Mouse (Mus musculus) retina, postnatal 7 days (tissue): ENCODE data around the gene Lefty2.
"Not testable (repeated sequence)": the region's sequence is repeated elsewhere in the genome, so short reads cannot be mapped to it uniquely, and the experiment has no call there.

Experiments used
- DNase-seq: peaks from one replicate; pipeline ENCODE4 v3.0.0-alpha.2; 2012; ENCODE audit warnings: low read depth, low spot score

Gene Lefty2

GRCm38 (mm10) chr1:180894088-180894987 is 1.4 kb downstream of the Lefty2 start:
- not testable (repeated sequence) for DNase-seq

- peak; percentile 46 for DNase-seq
Measured at GRCm38 (mm10) chr1:180901107-180901506, 8.2 kb downstream of the Lefty2 start.

- DNase-seq, result no peak
Measured at GRCm38 (mm10) chr1:180902915-180903314, 10.0 kb downstream of the Lefty2 start.

DNA sequence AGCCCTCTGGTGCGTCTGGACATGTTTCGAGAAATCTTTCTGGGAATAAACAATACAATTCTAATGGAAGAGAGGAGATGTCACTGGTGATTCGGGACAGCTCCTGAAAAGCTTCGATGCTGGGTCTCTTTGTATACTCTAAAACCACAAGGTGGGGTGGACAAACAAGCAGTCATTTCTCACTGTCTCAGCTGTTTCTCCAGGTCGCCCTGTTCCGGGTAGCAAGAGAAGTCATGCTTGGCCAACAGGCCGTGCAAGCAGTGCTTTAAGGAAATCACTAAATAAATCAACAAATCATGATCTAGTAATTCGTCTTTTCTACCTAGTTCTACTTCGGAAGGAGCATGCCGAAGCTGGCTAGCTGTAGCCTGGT is 10.7 kb downstream of the Lefty2 start:
- DNase-seq, result no peak

GRCm38 (mm10) chr1:180904039-180904814 is 11.3 kb downstream of the Lefty2 start, which contains the start of gene Pycr2:
Gene Pycr2, plus strand, starts transcription at chr1:180904293.
- DNase-seq, result peak; percentile 86

- DNase-seq, result no peak
Measured at GRCm38 (mm10) chr1:180904815-180905080, 11.8 kb downstream of the Lefty2 start.

DNA sequence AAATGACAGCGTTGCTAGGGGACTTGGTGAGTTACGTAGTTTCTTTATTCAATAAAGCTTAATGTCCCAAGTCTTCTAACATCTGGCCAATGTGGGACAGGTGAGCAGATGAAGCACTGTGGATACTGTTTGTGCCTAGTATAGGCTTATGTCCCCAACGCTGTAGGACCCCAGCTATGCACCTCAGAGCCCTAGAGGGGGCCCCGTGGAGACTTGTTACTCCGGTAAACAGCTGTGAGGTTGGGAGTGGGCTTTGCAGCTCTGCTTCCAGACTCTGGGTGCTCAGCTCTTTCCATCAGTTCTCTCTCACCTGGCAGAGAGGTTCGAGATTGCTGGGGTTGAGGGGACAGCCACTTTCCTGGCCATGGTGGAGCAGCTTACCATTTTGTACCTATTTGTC is 12.4 kb downstream of the Lefty2 start:
- no peak for DNase-seq

DNA sequence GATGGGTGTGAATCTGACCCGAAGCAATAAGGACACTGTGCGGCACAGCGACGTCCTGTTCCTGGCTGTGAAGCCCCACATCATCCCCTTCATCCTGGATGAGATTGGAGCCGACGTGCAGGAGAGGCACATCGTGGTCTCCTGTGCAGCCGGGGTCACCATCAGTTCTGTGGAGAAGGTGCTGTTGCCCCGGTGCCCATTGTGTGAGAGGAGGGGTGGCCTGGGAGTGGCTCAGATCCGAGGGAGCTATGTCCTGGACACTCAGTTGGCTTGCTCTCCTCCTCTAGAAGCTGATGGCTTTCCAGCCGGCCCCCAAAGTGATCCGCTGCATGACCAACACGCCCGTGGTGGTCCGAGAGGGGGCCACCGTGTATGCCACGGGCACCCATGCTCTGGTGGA is 13.0 kb downstream of the Lefty2 start:
- DNase-seq, result no peak

DNA sequence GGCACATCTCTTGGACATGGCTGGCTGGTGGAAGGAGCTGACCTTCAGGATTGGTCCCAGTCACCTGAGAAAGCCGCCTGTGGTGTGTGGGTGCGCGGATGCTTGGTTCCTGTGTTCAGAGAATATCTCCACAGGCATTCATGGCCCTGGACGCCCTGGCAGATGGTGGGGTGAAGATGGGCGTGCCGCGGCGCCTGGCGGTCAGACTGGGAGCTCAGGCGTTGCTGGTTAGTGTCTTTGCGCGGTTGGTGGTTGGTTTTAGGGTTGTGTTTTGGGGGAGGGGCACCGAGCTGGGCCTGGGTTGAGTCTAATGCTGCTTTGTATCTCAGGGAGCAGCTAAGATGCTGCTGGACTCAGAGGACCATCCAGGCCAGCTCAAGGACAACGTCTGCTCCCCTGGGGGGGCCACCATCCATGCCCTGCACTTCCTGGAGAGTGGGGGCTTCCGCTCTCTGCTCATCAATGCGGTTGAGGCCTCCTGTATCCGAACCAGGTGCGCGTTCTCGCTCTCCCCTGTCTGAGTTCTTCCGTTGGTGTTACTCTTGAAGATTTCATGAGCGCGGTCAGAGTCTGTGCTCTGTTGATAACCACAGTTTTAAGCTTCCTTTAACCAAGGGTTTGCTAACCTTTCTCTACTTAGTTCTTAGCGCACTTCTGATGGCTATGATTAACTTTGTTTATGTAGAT is 13.7 kb downstream of the Lefty2 start:
- DNase-seq, result no peak

DNA sequence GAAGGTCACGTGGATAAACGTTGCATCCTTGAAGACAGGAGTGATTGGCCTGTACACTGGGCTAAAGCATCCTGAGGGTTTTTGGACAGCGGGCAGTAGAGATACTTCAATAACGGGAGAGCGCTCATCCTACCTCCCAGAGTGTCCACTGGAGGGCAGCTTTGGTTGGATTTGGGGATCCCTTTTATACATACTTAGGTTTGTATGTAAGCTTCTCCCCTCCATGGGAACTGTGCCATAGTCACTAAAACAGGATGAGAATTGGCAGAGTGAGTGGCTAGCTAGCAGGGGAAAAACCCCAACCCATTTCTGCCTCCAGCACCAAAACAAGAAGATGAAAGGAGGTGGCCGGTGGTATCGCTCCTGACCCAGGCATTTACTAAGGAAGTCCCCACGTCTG is 18.2 kb downstream of the Lefty2 start:
- no peak for DNase-seq

DNA sequence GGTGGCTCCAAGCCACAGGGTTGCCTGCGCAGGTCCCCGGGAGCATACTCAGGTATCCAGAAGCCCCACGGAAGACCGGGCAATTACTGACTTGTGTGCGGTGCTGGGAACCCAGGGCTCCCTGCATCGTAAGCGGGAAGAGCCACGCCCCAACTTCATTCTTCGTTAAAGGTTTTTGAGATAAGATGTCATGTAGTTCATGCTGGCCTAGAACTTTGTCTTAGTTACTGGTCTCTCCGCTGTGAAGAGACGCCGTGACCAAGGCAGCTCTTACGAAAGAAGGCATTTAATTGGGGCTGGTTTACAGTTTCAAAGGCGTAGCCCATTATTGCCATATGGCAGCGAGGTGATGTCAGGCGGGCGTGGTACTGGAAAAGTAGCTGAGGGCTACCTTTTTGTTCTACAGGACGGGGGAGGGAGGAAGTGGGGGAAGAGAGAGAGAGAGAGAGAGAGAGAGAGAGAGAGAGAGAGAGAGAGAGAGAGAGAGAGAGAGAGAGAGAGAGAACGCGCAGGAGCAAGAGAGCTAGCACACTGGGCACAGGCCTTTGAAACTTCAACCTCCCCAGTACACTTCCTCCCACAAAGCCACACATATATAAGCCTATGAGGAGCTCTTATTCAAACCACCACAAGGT is 18.9 kb downstream of the Lefty2 start:
- no peak for DNase-seq

DNA sequence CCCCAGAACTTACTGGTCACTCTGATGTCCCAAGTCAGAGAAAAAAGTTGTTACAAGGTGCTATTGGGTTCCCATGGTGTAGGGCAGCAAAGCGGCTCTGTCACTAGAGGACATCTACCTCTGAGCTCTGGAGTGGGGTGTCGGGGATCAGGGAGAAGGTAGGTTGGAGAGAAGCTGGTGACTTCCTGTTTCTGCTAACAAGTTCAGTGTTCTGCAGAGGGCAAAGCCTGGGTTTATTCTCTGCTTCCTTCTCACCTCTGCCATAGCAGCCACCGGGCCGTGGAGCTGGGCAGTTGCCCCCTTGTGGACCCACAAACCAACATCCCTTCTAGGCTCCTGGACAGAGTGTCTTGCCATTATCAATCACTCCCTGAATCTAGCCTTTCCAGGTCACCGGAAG is 19.9 kb downstream of the Lefty2 start:
- no peak for DNase-seq

GRCm38 (mm10) chr1:180913797-180914196 is 20.9 kb downstream of the Lefty2 start:
- DNase-seq, result no peak

- no peak for DNase-seq
Measured at GRCm38 (mm10) chr1:180916425-180916824, 23.5 kb downstream of the Lefty2 start.

- DNase-seq, result no peak
Measured at GRCm38 (mm10) chr1:180917053-180917452, 24.1 kb downstream of the Lefty2 start.

DNA sequence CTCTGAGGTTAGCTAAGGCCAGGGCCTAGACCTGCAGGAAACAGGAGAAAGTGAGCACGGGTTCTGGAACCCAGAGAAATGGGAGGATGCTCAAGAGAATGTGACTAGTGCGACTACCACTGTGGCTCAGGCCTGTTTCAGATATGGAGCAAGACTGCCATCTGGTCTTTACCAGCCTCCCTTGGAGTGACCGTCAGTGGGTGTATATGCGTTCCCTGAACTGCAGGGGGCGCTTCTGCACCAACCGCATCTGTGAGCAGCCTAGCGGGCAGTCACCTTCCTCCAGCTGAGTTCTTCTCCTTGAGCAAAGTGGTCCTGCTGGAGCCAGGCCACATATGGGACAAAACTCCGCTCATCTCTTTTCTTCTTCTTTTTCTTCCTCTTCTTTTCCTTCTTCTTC is 26.8 kb downstream of the Lefty2 start:
- DNase-seq, result no peak

- no peak for DNase-seq
Measured at GRCm38 (mm10) chr1:180922273-180923048, 29.6 kb downstream of the Lefty2 start.

DNA sequence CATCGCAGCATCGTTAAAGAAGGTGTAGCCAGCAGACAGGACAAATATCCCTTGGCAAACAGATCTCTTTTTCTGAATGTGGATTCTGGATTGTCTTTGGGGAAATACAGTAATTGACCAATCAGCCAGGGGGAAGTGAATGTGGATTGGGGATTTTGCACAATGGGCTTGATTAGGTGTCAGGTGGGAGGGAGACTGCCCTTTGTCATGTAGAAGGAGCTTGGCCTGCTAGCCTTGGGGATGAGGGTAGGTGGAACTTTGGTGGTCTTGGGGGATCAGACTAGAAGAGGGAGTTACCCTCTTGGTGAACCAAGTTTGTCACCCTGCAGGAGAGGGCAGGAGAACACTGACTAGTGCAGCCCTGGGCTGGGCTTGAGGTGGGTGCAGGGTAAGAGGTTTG is 31.8 kb downstream of the Lefty2 start:
- no peak for DNase-seq

- DNase-seq, result no peak
Measured at GRCm38 (mm10) chr1:180926286-180926685, 33.4 kb downstream of the Lefty2 start.

GRCm38 (mm10) chr1:180929599-180929998 is 36.7 kb downstream of the Lefty2 start:
- no peak for DNase-seq

DNA sequence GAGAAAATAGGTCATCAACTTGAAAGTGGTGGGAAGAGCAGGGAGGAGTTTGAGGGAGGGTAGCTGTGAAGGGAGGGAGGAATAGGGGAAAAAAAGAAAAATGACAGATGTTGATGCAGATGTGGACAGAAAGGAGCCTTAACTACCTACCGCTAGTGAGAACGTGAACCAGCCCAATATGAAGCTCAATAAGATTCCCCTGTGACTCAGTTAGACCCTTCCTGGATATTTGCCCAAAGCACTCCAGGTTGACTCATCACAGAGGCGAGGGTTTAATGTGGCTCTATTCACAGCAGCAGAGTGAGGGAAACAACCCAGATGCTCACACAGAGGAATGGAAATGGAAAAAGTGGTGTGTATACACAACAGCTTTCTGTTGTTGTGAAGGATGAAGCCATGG is 38.2 kb downstream of the Lefty2 start:
- DNase-seq, result no peak
